Mouse (Mus musculus): ENCODE measurements around the gene Kif4.

DNA sequence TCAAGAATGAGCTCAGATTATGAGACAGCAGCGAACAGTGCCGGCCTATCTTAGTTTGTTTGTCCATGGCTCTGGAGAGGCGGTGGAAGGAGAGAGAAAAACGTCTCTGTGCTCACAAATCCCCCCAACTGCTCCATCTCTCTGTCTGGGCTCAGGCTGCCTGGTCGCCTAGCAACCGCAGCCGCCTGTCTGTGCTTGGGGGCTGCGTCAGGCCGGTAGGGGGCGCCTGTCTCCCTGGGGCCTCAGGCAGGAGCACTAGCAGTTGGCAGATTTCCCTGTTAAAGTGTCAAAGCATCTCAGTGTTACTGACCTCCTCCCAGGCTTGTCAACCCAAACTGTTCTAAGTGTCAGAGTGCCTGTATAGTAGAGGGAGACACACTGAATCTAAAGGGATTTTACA is 116.4 kb downstream of the Kif4 start:
- TF ChIP-seq POLR2A (IDR thresholded peaks at IDR 0.05; ENCODE audit: insufficient read depth, low read length) (no peak), CTCF (IDR thresholded peaks at IDR 0.05; ENCODE audit: low read depth, low read length) (peak; percentile 75), EP300 (IDR thresholded peaks at IDR 0.05; ENCODE audit: insufficient read depth, low read depth, low read length) (no peak)

Data from ES-Bruce4 (cell line).